ENCODE assay signal across 16 mouse cellular contexts in the genomic region with DNA sequence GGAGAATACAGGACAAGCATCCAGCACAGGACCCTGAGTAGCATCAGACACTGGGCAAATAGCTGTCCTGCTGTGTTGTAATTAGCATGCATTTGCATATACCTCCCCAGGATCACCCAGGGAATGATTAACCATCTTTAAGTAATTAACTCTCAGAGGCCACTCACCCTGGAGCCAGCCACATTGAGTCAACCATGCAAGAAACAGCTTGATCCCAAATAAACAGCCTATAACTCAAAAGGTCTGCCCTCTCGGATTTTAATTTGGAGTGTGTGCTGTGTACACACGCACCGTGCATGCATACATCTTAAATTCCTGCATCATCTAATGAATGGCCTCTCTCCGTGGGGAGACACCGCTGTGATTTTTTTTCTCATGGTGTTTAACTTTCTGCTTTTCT. TPM values are rescaled to one million over a fixed set of nuclear protein-coding genes. Genes with fewer than 3 reads are reported as not detected.
DNase-seq lines count a peak whose midpoint lies in the region; ATAC-seq lines count a peak whose summit lies in the region.
"Had no signal": no experiment of that assay in that cellular context is flagged by ENCODE, and none has a peak within 500 bp of the region (broad histone marks: within the 10 kb centered on the region; RNA-seq: fewer than 3 reads in every experiment).

No protein-coding gene starts in this region.

- WGBS in embryonic facial prominence, embryonic 14.5 days = 20% methylated on average over 5 of the region's 5 CpGs
- WGBS in embryonic facial prominence, embryonic 10.5 days = 28% methylated on average over 5 of the region's 5 CpGs
- WGBS in midbrain, embryonic 14.5 days = 35% methylated on average over 5 of the region's 5 CpGs
- WGBS in midbrain, embryonic 16.5 days = 21% methylated on average over 5 of the region's 5 CpGs
- WGBS in kidney, embryonic 14.5 days = 26% methylated on average over 5 of the region's 5 CpGs
- 16% methylated on average over 5 of the region's 5 CpGs for WGBS in neural tube, embryonic 13.5 days

- H3K9me3 ChIP-seq in embryonic facial prominence, embryonic 14.5 days (ENCODE audit: control insufficient read depth, low read length) = no peaks in the 10 kb centered on the region
- H3K9me3 ChIP-seq in embryonic facial prominence, embryonic 10.5 days = no peaks in the 10 kb centered on the region
- H3K9me3 ChIP-seq in midbrain, embryonic 14.5 days (ENCODE audit: control insufficient read depth, low read length) = no peaks in the 10 kb centered on the region
- H3K9me3 ChIP-seq in midbrain, embryonic 16.5 days (replicated peaks; ENCODE audit: control insufficient read depth, low read length, poor library complexity, severe bottlenecking) = no peaks in the 10 kb centered on the region
- no peaks in the 10 kb centered on the region for H3K9me3 ChIP-seq in kidney, embryonic 14.5 days (ENCODE audit: control insufficient read depth, low read length)
- 0 out of 2 replicates have a peak, but pooled peaks cover 5% of the 10 kb centered on the region for H3K9me3 ChIP-seq in neural tube, embryonic 13.5 days
- H3K9me3 ChIP-seq: embryonic facial prominence, embryonic 13.5 days; heart, embryonic 15.5 days had no signal

- H3K4me2 ChIP-seq in embryonic facial prominence, embryonic 14.5 days (ENCODE audit: low read depth, low read length) = no peak overlapping the region
- no peak overlapping the region for H3K4me2 ChIP-seq in midbrain, embryonic 14.5 days (ENCODE audit: low read length)
- H3K4me2 ChIP-seq in midbrain, embryonic 16.5 days (ENCODE audit: low read length) = no peak overlapping the region
- no peak overlapping the region for H3K4me2 ChIP-seq in kidney, embryonic 14.5 days (replicated peaks; ENCODE audit: low read depth, low read length)
- H3K4me2 ChIP-seq in neural tube, embryonic 13.5 days = no peak overlapping the region
- H3K4me2 ChIP-seq: embryonic facial prominence, embryonic 13.5 days; heart, embryonic 15.5 days had no signal

- H3K36me3 ChIP-seq in embryonic facial prominence, embryonic 14.5 days (ENCODE audit: control insufficient read depth, insufficient read depth, low read length) = no peaks in the 10 kb centered on the region
- H3K36me3 ChIP-seq in embryonic facial prominence, embryonic 10.5 days (replicated peaks) = no peaks in the 10 kb centered on the region
- no peaks in the 10 kb centered on the region for H3K36me3 ChIP-seq in midbrain, embryonic 14.5 days (ENCODE audit: control insufficient read depth, insufficient read depth, low read length)
- no peaks in the 10 kb centered on the region for H3K36me3 ChIP-seq in midbrain, embryonic 16.5 days (ENCODE audit: control insufficient read depth, insufficient read depth, low read length)
- no peaks in the 10 kb centered on the region for H3K36me3 ChIP-seq in kidney, embryonic 14.5 days (ENCODE audit: control insufficient read depth, insufficient read depth, low read length)
- 0 out of 2 replicates have a peak, but pooled peaks cover 7% of the 10 kb centered on the region for H3K36me3 ChIP-seq in neural tube, embryonic 13.5 days
- H3K36me3 ChIP-seq: embryonic facial prominence, embryonic 13.5 days; heart, embryonic 15.5 days had no signal

- no peak overlapping the region for H3K4me3 ChIP-seq in embryonic facial prominence, embryonic 14.5 days (ENCODE audit: low read depth, low read length)
- H3K4me3 ChIP-seq in embryonic facial prominence, embryonic 10.5 days = no peak overlapping the region
- no peak overlapping the region for H3K4me3 ChIP-seq in midbrain, embryonic 14.5 days (replicated peaks; ENCODE audit: low read depth, low read length)
- no peak overlapping the region for H3K4me3 ChIP-seq in midbrain, embryonic 16.5 days (ENCODE audit: low read depth, low read length)
- no peak overlapping the region for H3K4me3 ChIP-seq in kidney, embryonic 14.5 days (ENCODE audit: low read length)
- H3K4me3 ChIP-seq in neural tube, embryonic 13.5 days = no peak overlapping the region
- H3K4me3 ChIP-seq: embryonic facial prominence, embryonic 13.5 days; heart, embryonic 15.5 days had no signal

- ATAC-seq in embryonic facial prominence, embryonic 14.5 days (ENCODE audit: low read depth) = no peak
- no peak for ATAC-seq in midbrain, embryonic 14.5 days (ENCODE audit: low FRiP score, low TSS enrichment)
- no peak for ATAC-seq in midbrain, embryonic 16.5 days
- 0 out of 2 replicates have a peak, but pooled peaks have one; percentile 22 for ATAC-seq in kidney, embryonic 14.5 days (ENCODE audit: low FRiP score, low TSS enrichment)
- peak; percentile 71; the same call in 1 of the 2 replicates for ATAC-seq in neural tube, embryonic 13.5 days (ENCODE audit: low read depth)

- H3K9ac ChIP-seq in embryonic facial prominence, embryonic 14.5 days (ENCODE audit: low read depth, low read length) = no peak overlapping the region
- H3K9ac ChIP-seq in midbrain, embryonic 14.5 days (replicated peaks; ENCODE audit: low read length) = no peak overlapping the region
- H3K9ac ChIP-seq in midbrain, embryonic 16.5 days (ENCODE audit: low read depth, low read length) = no peak overlapping the region
- no peak overlapping the region for H3K9ac ChIP-seq in kidney, embryonic 14.5 days (ENCODE audit: low read depth, low read length)
- no peak overlapping the region for H3K9ac ChIP-seq in neural tube, embryonic 13.5 days
- H3K9ac ChIP-seq: embryonic facial prominence, embryonic 13.5 days; heart, embryonic 15.5 days had no signal

- no peaks in the 10 kb centered on the region for H3K27me3 ChIP-seq in embryonic facial prominence, embryonic 14.5 days (replicated peaks; ENCODE audit: control insufficient read depth, insufficient read depth, low read length)
- H3K27me3 ChIP-seq in embryonic facial prominence, embryonic 10.5 days (replicated peaks; ENCODE audit: low read depth, poor library complexity, severe bottlenecking) = no peaks in the 10 kb centered on the region
- H3K27me3 ChIP-seq in midbrain, embryonic 14.5 days (ENCODE audit: control insufficient read depth, insufficient read depth, low read length) = no peaks in the 10 kb centered on the region
- H3K27me3 ChIP-seq in midbrain, embryonic 16.5 days (ENCODE audit: control insufficient read depth, insufficient read depth, low read depth, low read length) = no peaks in the 10 kb centered on the region
- H3K27me3 ChIP-seq in kidney, embryonic 14.5 days (ENCODE audit: control insufficient read depth, insufficient read depth, low read length) = no peaks in the 10 kb centered on the region
- no peaks in the 10 kb centered on the region for H3K27me3 ChIP-seq in neural tube, embryonic 13.5 days
- H3K27me3 ChIP-seq: embryonic facial prominence, embryonic 13.5 days; heart, embryonic 15.5 days had no signal

- no peak overlapping the region for H3K27ac ChIP-seq in embryonic facial prominence, embryonic 14.5 days (replicated peaks; ENCODE audit: low read depth, low read length)
- no peak overlapping the region for H3K27ac ChIP-seq in embryonic facial prominence, embryonic 10.5 days (replicated peaks)
- no peak overlapping the region for H3K27ac ChIP-seq in midbrain, embryonic 14.5 days (replicated peaks; ENCODE audit: low read depth, low read length)
- no peak overlapping the region for H3K27ac ChIP-seq in midbrain, embryonic 16.5 days (ENCODE audit: low read length)
- no peak overlapping the region; the same call in 1 of the 2 replicates for H3K27ac ChIP-seq in kidney, embryonic 14.5 days (ENCODE audit: low read depth, low read length)
- H3K27ac ChIP-seq in neural tube, embryonic 13.5 days (replicated peaks) = peak overlapping the region; percentile 14; the same call in 1 of the 2 replicates
- H3K27ac ChIP-seq: embryonic facial prominence, embryonic 13.5 days; heart, embryonic 15.5 days had no signal

- peak; percentile 4 for DNase-seq in embryonic facial prominence, embryonic 14.5 days (ENCODE audit: low spot score)
- no peak for DNase-seq in embryonic facial prominence, embryonic 10.5 days (ENCODE audit: low spot score)
- peak; percentile 29 for DNase-seq in midbrain, embryonic 14.5 days
- DNase-seq in cerebellum, postnatal 25 days = no peak
- no peak for DNase-seq in urinary bladder, postnatal 36 days (ENCODE audit: low spot score in 2 of 2)
- DNase-seq: adrenal gland, postnatal 25 days; cerebellum, adult 2 months; heart, adult 11 months; lung, adult 18-20 months; spleen, adult 18-20 months; thymus, adult 18-20 months had no signal

- H3K4me1 ChIP-seq in embryonic facial prominence, embryonic 14.5 days (ENCODE audit: control insufficient read depth, insufficient read depth, low read length) = no peaks in the 10 kb centered on the region
- H3K4me1 ChIP-seq in embryonic facial prominence, embryonic 10.5 days = peaks cover 28% of the 10 kb centered on the region
- H3K4me1 ChIP-seq in midbrain, embryonic 14.5 days (ENCODE audit: control insufficient read depth, insufficient read depth, low read length) = 0 out of 2 replicates have a peak, but pooled peaks cover 3% of the 10 kb centered on the region
- H3K4me1 ChIP-seq in midbrain, embryonic 16.5 days (ENCODE audit: control insufficient read depth, insufficient read depth, low read length) = no peaks in the 10 kb centered on the region; the same call in 1 of the 2 replicates
- H3K4me1 ChIP-seq in kidney, embryonic 14.5 days (ENCODE audit: control insufficient read depth, insufficient read depth, low read length) = peaks cover 18% of the 10 kb centered on the region
- peaks cover 33% of the 10 kb centered on the region for H3K4me1 ChIP-seq in neural tube, embryonic 13.5 days (replicated peaks)
- H3K4me1 ChIP-seq: heart, embryonic 15.5 days had no signal

RNA-seq across cellular contexts. Expression of a gene that starts 31.5 kb away (rescaled TPM):
- 1.1 and 2.5 TPM in 2 replicates for polyA plus RNA-seq in embryonic facial prominence, embryonic 14.5 days (2014; fragmentation: Nextera tagmentation; extraction: Ambion mirVana)
- 0.25 and 0.32 TPM in 2 replicates for polyA plus RNA-seq in embryonic facial prominence, embryonic 10.5 days (2016; fragmentation: Nextera tagmentation; extraction: Ambion mirVana)
- polyA plus RNA-seq in midbrain, embryonic 14.5 days (2014; fragmentation: Nextera tagmentation; extraction: Ambion mirVana) = 1.9 and 2.5 TPM in 2 replicates
- polyA plus RNA-seq in midbrain, embryonic 16.5 days (2015; fragmentation: Nextera tagmentation; extraction: Ambion mirVana) = 2.9 and 3.0 TPM in 2 replicates
- polyA plus RNA-seq in kidney, embryonic 14.5 days (2014; fragmentation: Nextera tagmentation; extraction: Ambion mirVana) = 0.76 and 0.96 TPM in 2 replicates
- 2.5 TPM in 2 replicates for polyA plus RNA-seq in neural tube, embryonic 13.5 days (2015; fragmentation: Nextera tagmentation; extraction: Ambion mirVana)

Comparison
In these comparisons a context has a peak if more than half of its experiments do, and no peak if none do; other contexts are left out.
1. DNase-seq: peak in embryonic facial prominence, embryonic 14.5 days (single experiment) and midbrain, embryonic 14.5 days (single experiment); none in embryonic facial prominence, embryonic 10.5 days (single experiment), cerebellum, postnatal 25 days (0 of 2) and urinary bladder, postnatal 36 days (0 of 2).
2. ATAC-seq: peak in kidney, embryonic 14.5 days (single experiment) and neural tube, embryonic 13.5 days (single experiment); none in embryonic facial prominence, embryonic 14.5 days (single experiment), midbrain, embryonic 14.5 days (single experiment) and midbrain, embryonic 16.5 days (single experiment).